Mouse (Mus musculus) c-Kit-positive CD71-positive TER-119-negative erythroid progenitor cells, embryonic 14.5 days (primary cell): ENCODE results near the gene Foxm1.

Experiments used
- DNase-seq: peaks from one replicate; pipeline ENCODE4 v3.0.0-alpha.2; 2013; ENCODE audit warnings: low read depth

Foxm1 gene

GRCm38 (mm10) chr6:128425046-128425445, 62.3 kb downstream of the Foxm1 start:
- no peak for DNase-seq
